Mouse (Mus musculus): ENCODE results near the gene Peli3.

DNA sequence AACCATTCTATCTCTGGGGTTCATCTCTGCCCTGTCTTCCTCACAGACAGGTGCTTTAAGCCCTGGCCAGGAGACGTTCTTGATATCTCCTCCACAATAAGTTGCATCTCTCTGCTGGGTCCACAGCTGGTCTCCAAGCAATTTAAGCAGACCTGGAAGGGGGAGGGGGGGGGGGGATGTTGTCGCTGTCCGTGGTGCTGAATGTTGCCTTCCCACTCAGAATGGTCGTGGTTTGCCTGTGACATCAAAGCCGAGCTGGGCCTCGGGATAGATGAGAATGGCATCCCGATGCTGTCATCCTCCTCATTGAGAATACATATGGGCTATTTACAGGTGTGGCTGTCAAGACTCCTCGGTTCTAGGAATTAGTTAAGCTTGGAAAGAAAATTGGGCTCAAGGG is 49.4 kb upstream of the Peli3 start:
- TF ChIP-seq CTCF (conservative IDR thresholded peaks at IDR 0.05; ENCODE audit: insufficient read depth, insufficient read length, low read depth, low read length) (no peak), POLR2A (IDR thresholded peaks at IDR 0.05; ENCODE audit: low read depth, low read length) (no peak)

Measured in kidney, adult 2 months (tissue).